Mouse (Mus musculus) layer of hippocampus, adult 18-20 months (tissue): ENCODE measurements around the gene Rin2. TPM values are rescaled to one million over a fixed set of nuclear protein-coding genes. Genes with fewer than 3 reads are reported as not detected.

Source experiments
- DNase-seq, 2 experiments: peaks; one replicate each; pipeline ENCODE4 v3.0.0; 2022; ENCODE audit warnings: low spot score in 2 of 2
- long read RNA-seq: library from polyadenylated mRNA; stranded (forward); transcript quantifications from one replicate; pipeline ENCODE4 v2.0.0, GENCODE M21; 2021
- total RNA-seq, 2 experiments: library from RNA; stranded (reverse); gene quantifications; 2 replicates each; pipeline ENCODE4 v1.2.3; 2021

The Rin2 gene
- total RNA-seq, result 10 to 100 TPM; 36.5 to 41.0 TPM
- long read RNA-seq, full-length matches to known transcripts, result 5 of 59 reads
- long read RNA-seq, partial matches to known transcripts, result 54 of 59 reads
- long read RNA-seq, other reads (novel, unspliced or antisense), result 0 of 59 reads

GRCm38 (mm10) chr2:145675142-145675755, at the start of gene Rin2:
Rin2 (plus strand) TSS chr2:145675215.
- DNase-seq, result peak in 1 of 2 experiments; percentile 16

- no peak for DNase-seq
Measured at GRCm38 (mm10) chr2:145631123-145631798, 43.8 kb upstream of the Rin2 start.

GRCm38 (mm10) chr2:145631799-145632174, 43.2 kb upstream of the Rin2 start:
- DNase-seq, result no peak

GRCm38 (mm10) chr2:145633811-145634210, 41.2 kb upstream of the Rin2 start:
- no peak for DNase-seq

GRCm38 (mm10) chr2:145640255-145640984, 34.6 kb upstream of the Rin2 start:
- DNase-seq, result no peak

- DNase-seq, result no peak
Measured at GRCm38 (mm10) chr2:145655373-145655960, 19.5 kb upstream of the Rin2 start.

GRCm38 (mm10) chr2:145656121-145656520, 18.9 kb upstream of the Rin2 start:
- DNase-seq, result no peak

GRCm38 (mm10) chr2:145656716-145657115, 18.3 kb upstream of the Rin2 start:
- DNase-seq, result no peak

- no peak for DNase-seq
Measured at GRCm38 (mm10) chr2:145661242-145661641, 13.8 kb upstream of the Rin2 start.

GRCm38 (mm10) chr2:145663899-145664298, 11.1 kb upstream of the Rin2 start:
- DNase-seq, result no peak

GRCm38 (mm10) chr2:145664311-145664710, 10.7 kb upstream of the Rin2 start:
- DNase-seq, result no peak

- DNase-seq, result no peak
Measured at GRCm38 (mm10) chr2:145668135-145668534, 6.9 kb upstream of the Rin2 start.

- no peak for DNase-seq
Measured at GRCm38 (mm10) chr2:145670131-145670530, 4.9 kb upstream of the Rin2 start.

GRCm38 (mm10) chr2:145674496-145675141, 396 bp upstream of the Rin2 start:
- DNase-seq, result no peak

- DNase-seq, result no peak
Measured at GRCm38 (mm10) chr2:145675756-145676543, 935 bp downstream of the Rin2 start.

GRCm38 (mm10) chr2:145676544-145676925, 1.5 kb downstream of the Rin2 start:
- DNase-seq, result no peak

- DNase-seq, result no peak
Measured at GRCm38 (mm10) chr2:145676936-145677335, 1.9 kb downstream of the Rin2 start.

GRCm38 (mm10) chr2:145680141-145680540, 5.1 kb downstream of the Rin2 start:
- DNase-seq, result no peak

GRCm38 (mm10) chr2:145680762-145681161, 5.7 kb downstream of the Rin2 start:
- no peak for DNase-seq

- DNase-seq, result no peak
Measured at GRCm38 (mm10) chr2:145681626-145682025, 6.6 kb downstream of the Rin2 start.
